Mouse (Mus musculus): ENCODE results near the gene Taok3.
A peak's percentile ranks its signal among the peaks of the same experiment; 100 is the strongest.

Gene Taok3

DNA sequence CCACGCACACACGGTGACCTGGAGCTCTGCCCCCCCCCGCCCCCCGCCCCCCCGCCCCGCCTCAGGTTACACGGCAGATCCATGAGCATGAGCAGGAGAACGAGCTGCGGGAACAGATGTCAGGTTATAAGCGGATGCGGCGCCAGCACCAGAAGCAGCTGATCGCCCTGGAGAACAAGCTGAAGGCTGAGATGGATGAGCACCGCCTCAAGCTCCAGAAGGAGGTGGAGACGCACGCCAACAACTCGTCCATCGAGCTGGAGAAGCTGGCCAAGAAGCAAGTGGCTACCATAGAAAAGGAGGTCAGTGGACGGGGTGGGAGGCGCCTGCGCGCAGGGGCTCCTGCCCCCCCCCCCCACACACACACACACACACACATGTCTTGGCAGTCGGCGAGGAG, 130.9 kb downstream of the Taok3 start:
- no peak for DNase-seq (ENCODE audit: extremely low spot score, low read depth, low spot score)

DNA sequence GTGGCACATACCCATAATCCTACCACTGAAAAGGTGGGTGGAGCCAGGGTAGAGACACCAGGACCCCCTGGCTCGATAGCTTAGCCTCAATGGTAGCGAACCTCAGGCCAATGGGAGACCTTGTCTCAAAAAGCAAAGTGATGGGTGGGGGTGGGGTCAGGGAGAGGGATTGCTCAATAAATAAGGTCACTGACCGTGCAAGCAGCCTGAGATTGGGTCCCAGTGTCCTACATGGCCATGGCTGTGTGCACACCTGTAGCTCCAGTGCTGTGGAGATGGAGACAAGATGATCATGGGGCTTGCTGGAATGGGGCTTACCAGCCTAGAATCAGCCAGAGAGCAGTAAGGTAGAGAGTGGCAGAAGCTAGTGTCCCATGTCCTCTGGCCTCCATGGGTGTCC, 131.8 kb downstream of the Taok3 start:
- no peak for DNase-seq (ENCODE audit: extremely low spot score, low read depth, low spot score)

DNA sequence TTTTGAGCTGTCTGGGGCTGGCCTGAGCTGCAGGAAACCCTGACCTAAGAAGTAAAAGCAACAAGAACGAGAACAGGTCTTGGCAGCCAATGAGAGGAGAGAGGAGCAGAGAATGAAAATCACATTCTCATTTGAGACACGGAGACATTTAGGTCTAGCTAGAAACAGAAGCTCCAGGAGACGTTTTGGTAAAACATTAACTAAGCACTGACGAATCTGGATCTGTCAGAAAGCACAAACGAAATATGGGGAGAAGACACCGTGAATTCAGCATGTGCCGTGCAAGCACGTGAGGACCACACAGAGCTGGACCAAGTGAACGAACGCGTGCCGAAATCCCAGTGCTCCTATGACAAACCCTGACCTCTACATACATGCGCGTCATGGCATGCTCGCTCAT, 138.3 kb downstream of the Taok3 start:
- no peak for DNase-seq (ENCODE audit: extremely low spot score, low read depth, low spot score)

DNA sequence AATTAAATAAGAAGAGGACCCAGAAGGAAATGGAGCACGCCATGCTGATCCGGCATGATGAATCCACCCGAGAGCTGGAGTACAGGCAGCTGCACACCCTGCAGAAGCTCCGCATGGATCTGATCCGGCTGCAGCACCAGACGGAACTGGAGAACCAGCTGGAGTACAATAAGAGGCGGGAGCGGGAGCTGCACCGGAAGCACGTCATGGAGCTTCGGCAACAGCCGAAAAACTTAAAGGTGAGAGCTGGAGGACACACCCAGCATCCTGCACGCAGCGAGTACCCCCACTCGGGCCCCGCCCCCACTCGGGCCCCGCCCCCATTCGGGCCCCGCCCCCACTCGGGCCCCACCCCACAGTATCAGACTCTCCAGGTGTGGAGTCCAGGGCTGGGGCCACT, 143.6 kb downstream of the Taok3 start:
- DNase-seq (ENCODE audit: extremely low spot score, low read depth, low spot score): no peak

DNA sequence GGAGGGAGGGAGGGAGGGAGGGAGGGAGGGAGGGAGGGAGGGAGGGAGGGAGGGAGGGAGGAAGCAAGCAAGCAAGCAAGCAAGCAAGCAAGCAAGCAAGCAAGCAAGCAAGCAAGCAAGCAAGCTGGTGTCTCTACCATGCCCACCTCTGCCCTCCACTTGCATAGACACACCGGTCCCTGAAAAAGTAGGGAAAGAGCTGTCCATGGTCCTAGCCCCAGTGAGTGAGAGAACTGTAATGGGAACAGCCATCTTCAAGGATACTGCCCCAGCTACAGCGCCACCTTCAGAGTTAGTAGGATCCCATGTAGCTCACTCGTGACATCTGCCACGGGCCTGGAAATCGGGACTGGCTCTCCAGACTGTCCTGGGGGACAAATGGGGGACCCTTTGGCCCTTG, 144.8 kb downstream of the Taok3 start:
- DNase-seq (ENCODE audit: extremely low spot score, low read depth, low spot score): no peak

DNA sequence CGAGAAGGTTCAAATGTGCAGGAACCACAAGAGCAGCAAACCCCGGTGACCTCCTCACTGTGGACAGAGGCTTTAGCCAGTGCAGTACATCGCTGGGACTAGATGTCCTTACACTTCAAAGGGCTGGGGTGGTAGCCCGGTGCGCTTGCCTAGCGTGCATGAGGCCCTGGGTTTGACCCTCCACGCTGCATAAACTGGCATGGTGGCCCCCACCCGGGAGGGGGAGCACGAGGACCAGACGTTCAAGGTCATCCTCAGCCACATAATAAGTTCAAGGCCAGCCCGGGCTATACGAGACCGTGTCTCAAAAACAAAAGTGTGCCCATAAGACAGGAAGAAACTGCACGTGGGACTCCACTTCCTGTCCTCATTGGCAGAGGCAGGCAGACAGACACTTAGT, 148.0 kb downstream of the Taok3 start:
- DNase-seq (ENCODE audit: extremely low spot score, low read depth, low spot score): no peak

DNA sequence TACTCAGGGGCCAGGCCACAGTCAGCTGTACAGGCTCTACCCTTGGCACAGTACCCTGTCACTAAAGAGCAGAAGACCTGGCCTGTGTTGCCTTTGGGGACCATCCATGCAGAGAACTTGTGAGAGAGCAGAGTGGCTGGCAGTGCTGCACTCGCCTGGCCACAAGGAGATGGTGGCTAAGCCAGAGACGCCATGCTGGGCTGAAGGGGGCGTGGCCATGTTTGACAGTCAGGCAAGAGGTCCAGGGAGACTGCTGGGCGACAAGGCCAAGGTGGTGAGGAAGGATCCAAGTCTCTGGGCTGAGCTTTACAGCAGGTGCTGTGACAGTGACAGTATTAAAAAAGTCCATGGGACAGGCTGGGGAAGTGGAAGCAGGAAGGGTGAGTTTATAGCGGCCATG, 148.8 kb downstream of the Taok3 start:
- DNase-seq (ENCODE audit: extremely low spot score, low read depth, low spot score): no peak

DNA sequence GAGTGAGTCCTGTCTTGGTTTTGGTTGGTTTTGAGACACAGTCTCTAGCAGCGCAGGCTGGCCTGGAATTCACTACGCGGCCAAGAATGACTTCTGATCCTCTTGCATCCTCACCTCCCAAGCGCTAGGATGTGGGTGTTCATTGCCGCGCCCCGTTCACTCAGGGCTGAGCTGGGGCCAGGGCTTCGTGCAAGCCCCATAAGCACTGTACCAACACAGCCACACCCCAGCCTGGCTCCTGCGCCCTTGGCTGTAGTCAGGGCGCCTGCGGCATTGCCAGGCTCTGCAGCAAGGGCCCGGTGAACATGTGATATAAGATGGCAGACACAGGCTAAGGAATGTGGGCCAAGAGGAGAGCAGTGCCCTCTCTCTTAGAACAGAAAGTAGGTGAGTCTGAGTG, 149.5 kb downstream of the Taok3 start:
- DNase-seq (ENCODE audit: extremely low spot score, low read depth, low spot score): no peak

DNA sequence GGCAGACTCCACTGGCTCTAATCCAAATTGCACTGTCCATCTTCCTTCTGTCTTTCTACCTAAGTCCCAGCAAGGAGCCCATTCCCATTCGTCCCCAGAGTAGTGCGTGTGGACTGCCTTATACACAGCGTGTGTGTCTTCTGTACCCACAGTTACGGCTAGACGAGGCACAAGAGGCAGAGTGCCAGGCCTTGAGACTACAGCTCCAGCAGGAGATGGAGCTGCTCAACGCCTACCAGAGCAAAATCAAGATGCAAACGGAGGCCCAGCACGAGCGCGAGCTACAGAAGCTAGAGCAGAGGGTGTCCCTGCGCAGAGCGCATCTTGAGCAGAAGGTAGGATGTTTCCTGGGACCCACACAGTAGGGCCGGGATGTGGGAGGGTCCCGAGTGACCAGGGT, 152.0 kb downstream of the Taok3 start:
- no peak for DNase-seq (ENCODE audit: extremely low spot score, low read depth, low spot score)

DNA sequence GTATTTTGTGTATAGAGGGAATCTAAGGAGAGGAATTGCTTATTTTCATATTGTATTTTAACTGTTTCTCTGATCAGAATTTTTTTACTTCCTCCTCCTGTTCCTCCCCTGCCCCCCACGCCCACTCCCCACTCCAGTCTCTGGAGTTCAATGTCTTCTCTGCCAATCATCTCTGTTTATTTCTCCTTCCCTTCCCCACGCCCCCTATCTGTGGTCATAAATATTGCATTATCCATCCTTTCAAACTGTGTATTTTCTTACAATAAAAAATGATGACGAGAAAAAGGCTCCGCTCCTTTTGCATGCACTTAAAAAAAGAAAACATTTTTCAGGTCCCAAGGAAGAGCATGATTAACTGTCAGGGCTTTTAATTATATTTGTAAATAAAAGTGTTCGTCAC, 154.9 kb downstream of the Taok3 start:
- DNase-seq (ENCODE audit: extremely low spot score, low read depth, low spot score): no peak

DNA sequence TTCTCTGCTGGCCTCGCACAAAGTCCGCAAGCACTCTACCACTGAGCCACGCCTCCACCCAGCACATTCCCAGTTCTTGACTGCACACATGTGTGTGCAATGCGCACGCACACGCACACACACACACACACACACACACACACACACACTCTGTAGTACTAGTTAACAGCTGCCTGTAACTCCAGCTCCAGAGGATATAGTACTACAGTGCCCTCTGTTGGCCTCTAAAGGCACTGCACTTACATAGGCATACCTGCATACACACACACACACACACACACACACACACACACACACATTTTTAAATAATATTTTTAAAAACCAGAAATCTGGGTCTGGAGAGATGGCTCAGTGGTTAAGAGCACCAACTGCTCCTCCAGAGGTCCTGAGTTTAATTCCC, 157.9 kb downstream of the Taok3 start:
- no peak for DNase-seq (ENCODE audit: extremely low spot score, low read depth, low spot score)

DNA sequence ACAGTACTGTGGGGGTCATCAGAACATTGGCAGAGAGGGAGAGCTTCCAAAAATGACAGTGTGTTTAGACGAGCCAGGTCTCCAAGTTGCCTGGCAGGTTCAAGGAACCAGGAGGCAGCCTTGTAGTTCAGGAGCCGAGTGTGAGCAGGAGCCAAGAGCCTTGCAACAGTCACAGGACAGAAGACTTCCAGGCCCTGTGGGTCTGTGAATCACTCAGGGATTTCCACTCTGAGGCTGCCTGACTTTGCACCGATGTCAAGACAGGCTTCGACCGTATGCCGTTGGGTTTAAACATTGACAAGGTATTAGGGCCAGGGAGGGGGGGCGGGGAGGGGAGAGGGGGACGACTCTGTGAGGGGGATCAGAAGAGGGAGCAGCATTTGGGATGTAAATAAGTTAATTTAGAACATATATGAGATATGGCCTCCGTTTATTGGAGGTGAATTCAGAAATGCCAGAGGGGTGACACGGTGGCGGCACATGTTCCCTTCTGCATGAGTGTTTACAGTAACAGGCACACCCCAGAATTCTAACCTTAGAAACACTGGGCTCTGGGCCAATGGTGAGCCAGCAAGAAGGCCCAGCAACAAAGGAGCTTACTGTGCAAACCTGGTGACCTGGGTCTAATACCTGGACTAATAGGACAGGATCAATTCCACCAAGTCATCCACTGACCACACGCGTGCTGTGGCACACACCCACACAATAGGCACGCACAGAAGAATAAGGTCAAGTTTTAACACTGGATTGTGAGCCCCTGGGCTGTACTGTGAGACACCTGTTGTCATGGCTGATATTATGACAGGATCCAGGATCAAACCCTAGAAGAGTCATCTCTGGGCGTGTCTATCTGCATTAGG, 159.1 kb downstream of the Taok3 start:
- DNase-seq (ENCODE audit: extremely low spot score, low read depth, low spot score): no peak

DNA sequence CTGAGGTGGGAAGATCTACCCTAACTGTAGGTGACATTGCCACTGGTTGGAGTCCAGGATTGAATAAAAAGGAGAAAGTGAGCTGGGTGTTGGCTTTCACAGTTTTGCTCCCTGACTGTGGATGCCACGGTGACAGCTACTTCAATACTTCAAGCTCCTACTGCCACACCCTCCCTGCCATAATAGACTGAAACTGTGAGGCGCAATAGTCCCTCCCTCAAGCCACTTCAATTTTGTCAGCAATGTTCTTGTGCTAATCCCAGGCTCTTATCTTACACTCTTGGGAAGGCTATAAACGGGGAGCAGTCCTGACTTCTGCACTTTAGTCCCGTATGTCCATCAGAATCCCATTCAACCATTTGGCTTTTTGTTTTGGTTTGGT, 159.7 kb downstream of the Taok3 start:
- no peak for DNase-seq (ENCODE audit: extremely low spot score, low read depth, low spot score)

DNA sequence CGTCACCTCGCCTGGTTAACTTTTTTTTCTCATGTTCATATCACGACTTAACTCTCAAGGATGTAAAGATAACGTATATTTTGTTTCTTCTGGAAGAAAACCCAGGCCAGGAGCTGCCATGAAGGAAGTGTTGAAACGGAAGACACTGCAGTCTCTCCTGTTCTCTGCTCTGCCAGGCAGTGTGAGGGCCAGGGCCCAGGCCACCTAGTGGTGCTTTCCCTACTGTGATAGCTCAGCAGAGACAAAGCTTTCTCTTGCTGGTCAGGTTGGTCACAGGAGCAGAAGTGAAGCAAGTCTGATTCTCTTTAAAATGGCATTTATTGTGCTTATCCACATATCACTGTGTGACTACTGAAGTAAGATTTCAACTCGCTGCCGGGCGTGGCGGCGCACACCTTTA, 161.6 kb downstream of the Taok3 start:
- DNase-seq (ENCODE audit: extremely low spot score, low read depth, low spot score): no peak

DNA sequence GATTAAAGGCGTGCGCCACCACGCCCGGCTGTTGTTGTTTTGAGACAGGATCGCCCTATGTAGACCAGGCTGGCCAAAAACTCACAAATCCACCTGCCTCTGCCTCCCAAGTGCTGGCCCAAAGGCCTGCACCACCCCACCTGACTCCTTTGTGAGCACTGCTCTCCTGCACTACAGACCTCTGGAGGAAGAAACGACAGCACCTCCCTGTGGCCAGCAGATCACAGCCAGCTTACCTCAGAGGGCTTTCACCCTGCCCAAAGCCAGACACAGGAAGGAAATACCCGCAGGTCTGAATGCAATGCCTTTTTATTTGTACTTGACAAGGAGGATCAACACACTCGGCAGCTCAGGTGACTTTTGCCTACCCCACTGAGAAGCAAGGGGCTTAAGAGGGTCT, 162.4 kb downstream of the Taok3 start:
- no peak for DNase-seq (ENCODE audit: extremely low spot score, low read depth, low spot score)

DNA sequence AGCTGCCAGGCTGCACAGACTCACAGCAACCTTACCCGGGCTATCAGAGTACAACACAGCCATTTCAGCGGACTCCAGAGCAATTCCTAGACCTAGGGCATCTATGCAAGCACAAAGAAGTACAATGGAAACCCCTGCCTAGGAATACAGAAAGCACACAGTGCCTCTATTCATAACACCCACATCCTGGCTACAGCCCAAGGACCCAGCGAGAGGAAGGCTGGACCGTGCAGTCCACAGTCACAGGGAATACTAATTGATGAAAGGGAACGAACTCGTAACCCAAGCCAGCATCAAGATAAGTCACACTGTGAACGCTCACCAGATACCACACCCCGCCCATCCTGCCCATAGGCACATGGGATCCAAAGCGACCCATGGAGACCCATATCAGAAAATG, 164.1 kb downstream of the Taok3 start:
- no peak for DNase-seq (ENCODE audit: extremely low spot score, low read depth, low spot score)

DNA sequence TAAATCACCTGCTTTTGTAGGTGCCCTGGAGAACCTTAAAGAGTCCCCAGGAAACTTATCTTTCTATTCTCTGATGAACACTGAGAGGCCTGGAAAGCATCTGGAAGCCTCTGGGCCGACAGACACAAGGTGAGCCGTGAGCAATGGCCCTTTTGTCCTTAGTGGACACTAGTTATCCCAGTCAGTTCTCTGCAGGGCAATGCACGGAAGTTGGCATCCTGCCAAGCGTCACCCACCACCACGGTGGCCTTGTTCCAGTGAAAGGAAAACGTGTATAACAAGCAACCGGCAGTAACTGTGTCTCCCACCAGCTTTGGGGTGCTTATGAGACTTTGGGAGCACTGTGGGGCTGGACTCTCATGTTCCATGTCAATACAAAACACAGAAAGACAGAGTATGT, 164.8 kb downstream of the Taok3 start:
- DNase-seq (ENCODE audit: extremely low spot score, low read depth, low spot score): no peak

DNA sequence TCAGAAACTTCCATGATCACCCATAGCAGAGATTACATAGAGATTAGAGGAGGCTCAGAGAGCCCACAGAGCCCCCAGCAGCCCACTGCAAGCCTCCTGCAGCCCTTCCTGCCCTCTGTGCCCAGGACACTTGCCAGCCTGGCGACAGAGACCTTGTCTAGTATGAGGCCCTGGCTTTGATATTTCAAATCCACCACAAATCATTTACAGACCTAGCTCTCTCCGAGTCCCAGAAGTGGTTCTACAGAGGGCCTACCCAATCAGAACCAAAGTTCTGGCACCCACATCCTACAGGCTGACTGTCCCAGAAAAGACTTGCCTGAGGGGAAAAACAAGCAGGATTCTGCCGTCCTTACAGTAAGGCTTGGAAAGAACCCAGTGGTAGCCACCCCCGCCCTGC, 165.3 kb downstream of the Taok3 start:
- DNase-seq (ENCODE audit: extremely low spot score, low read depth, low spot score): no peak

DNA sequence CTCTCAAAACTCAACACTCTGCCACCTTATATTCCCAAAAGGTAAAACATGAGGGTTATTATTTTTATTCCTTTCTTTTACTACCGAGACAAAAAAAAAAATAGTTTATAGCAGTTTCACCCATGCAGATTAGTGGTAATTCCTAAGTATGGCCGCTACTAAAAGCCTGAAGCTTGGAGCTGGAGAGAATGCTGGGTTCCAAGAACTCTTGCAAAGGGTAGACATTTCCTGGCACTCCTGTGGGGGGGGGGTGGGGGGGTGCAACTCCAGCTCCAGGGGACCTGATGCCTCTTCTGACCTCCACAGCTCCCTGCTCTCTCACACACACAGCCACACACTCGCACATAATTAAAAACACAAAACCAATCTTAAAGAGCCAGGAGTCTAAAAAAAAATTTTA, 166.4 kb downstream of the Taok3 start:
- DNase-seq (ENCODE audit: extremely low spot score, low read depth, low spot score): no peak

DNA sequence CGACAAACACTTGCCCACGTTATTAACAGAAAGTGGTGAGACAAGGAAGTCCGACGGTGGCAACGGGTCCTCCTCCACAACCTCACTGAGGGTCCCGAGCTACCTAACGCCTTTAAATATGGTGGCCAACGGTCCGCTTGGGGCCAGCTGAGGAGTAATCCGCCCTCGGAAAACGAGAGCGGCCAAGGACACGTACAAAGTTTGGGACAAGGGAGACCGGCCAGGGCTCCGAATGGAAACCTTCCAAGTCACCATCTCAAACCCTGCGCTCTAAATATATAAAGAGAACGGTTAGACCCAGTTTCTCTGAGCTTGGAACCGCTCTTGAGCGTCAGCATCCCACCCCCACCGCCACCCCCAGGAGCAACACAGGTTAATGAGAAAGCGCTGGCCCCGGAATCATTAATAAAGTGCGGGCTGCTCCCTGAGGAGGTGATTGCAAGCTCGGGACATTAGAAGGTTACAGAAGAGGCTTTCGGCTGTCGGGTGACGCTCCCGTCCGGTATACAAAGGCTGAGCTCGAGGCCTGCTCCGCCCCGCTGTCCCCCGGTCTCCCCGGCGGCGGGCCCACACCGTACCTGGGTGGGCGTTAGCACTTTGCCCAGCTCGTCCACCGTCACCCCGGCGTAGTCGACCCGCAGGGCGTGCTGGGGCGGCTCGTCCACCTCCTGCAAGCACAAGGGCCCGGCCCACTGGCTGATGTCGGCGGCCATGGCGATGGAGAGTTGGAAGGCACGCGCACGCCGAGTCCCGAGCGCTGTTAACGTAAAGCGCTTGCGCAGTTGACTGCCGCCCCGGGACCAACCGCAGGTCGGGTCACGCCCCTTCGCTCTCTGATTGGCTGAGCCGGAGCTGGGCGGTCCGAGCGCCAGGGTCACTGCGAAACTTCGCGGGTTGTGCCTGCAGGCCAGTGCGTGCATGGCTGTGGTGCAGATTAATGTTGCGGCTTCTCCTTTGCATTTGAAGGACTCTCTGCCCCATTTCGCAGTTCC, 167.2 kb downstream of the Taok3 start, which contains the start of gene Pebp1:
Gene Pebp1 (minus strand): TSS at position 795 of the 992 bp plus-strand sequence.
- peak; percentile 78 for DNase-seq (ENCODE audit: extremely low spot score, low read depth, low spot score)

DNA sequence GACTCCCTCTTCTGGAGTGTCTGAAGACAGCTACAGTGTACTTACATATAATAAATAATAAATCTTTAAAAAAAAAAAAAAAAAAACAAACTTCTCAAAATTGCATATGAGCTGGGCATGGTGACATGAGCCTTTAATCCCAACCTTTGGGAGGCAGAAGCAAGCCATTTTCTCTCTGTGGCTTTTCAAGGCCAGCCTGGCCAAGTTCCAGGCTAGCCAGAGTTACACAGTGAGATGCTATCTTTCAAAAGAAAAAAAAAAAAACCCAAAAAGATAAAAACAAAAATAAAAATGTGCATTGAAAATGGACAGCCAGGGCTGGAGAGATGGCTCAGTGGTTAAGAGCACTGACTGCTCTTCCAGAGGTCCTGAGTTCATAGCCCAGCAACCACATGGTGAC, 169.7 kb downstream of the Taok3 start:
- no peak for DNase-seq (ENCODE audit: extremely low spot score, low read depth, low spot score)

DNA sequence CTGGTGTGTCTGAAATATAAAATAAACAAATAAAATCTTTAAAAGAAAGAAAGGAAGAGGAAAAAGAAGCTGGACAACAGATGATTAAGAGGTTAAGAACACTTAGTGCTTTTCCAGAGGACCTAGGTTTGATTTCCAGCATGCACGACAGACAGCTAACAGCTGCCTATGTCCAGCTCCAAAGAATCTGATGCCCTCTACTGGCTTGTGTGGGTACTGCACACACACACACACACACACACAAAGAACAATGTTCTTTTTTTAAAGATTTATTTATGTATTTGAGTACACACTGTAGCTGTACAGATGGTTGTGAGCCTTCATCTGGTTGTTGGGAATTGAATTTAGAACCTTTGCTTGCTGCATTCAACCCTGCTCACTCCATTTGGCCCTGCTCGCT, 170.2 kb downstream of the Taok3 start:
- no peak for DNase-seq (ENCODE audit: extremely low spot score, low read depth, low spot score)
